Mouse (Mus musculus): ENCODE results near the gene Gpa33. TPM values are rescaled to one million over a fixed set of nuclear protein-coding genes. Genes with fewer than 3 reads are reported as not detected.

Gpa33 gene
- total and polyA plus RNA-seq, 2 experiments from 2014 or later = 0.07 to 0.65 TPM

GRCm38 (mm10) chr1:166164580-166164979, 34.5 kb downstream of the Gpa33 start:
- Histone ChIP-seq H3K4me1 (ENCODE audit: control insufficient read depth, insufficient read depth) (no peaks in the 10 kb centered on the region), H3K27ac (ENCODE audit: low read depth) (no peak overlapping the region), H3K9me3 (replicated peaks; ENCODE audit: control insufficient read depth, low read length) (no peaks in the 10 kb centered on the region), H3K27me3 (ENCODE audit: control insufficient read depth, insufficient read depth, low read length) (peaks cover 9% of the 10 kb centered on the region; the same call in 1 of the 2 replicates), H3K9ac (replicated peaks; ENCODE audit: low read depth, low read length) (no peak overlapping the region), H3K36me3 (replicated peaks; ENCODE audit: control insufficient read depth, insufficient read depth, low read length) (no peaks in the 10 kb centered on the region), H3K4me3 (ENCODE audit: low read depth, low read length) (no peak overlapping the region), H3K4me2 (ENCODE audit: low read depth, low read length) (no peak overlapping the region)
- ATAC-seq (ENCODE audit: insufficient read depth, low read depth) (no peak), DNase-seq (ENCODE audit: low spot score) (no peak)
- TF ChIP-seq CTCF (IDR thresholded peaks at IDR 0.05; ENCODE audit: low read depth) (no peak), EP300 (IDR thresholded peaks at IDR 0.05; ENCODE audit: low read depth) (no peak)
- WGBS = 86% methylated on average over 14 of the region's 14 CpGs

GRCm38 (mm10) chr1:166165159-166165558, 35.1 kb downstream of the Gpa33 start:
- H3K9ac ChIP-seq (replicated peaks; ENCODE audit: low read depth, low read length) = no peak overlapping the region
- H3K27ac ChIP-seq (ENCODE audit: low read depth) = no peak overlapping the region
- H3K9me3 ChIP-seq (replicated peaks; ENCODE audit: control insufficient read depth, low read length) = no peaks in the 10 kb centered on the region
- no peaks in the 10 kb centered on the region for H3K4me1 ChIP-seq (ENCODE audit: control insufficient read depth, insufficient read depth)
- TF ChIP-seq CTCF (IDR thresholded peaks at IDR 0.05; ENCODE audit: low read depth) = no peak
- no peak for TF ChIP-seq EP300 (IDR thresholded peaks at IDR 0.05; ENCODE audit: low read depth)
- H3K36me3 ChIP-seq (replicated peaks; ENCODE audit: control insufficient read depth, insufficient read depth, low read length) = no peaks in the 10 kb centered on the region
- peaks cover 9% of the 10 kb centered on the region; the same call in 1 of the 2 replicates for H3K27me3 ChIP-seq (ENCODE audit: control insufficient read depth, insufficient read depth, low read length)
- DNase-seq (ENCODE audit: low spot score) (no peak), ATAC-seq (ENCODE audit: insufficient read depth, low read depth) (no peak)
- WGBS = 90% methylated on average over 9 of the region's 9 CpGs
- no peak overlapping the region for H3K4me2 ChIP-seq (ENCODE audit: low read depth, low read length)
- H3K4me3 ChIP-seq (ENCODE audit: low read depth, low read length) = no peak overlapping the region

GRCm38 (mm10) chr1:166167405-166167804, 37.4 kb downstream of the Gpa33 start:
- no peak for TF ChIP-seq EP300 (IDR thresholded peaks at IDR 0.05; ENCODE audit: low read depth)
- no peak for TF ChIP-seq CTCF (IDR thresholded peaks at IDR 0.05; ENCODE audit: low read depth)
- 71% methylated on average over 4 of the region's 4 CpGs for WGBS
- no peak for ATAC-seq (ENCODE audit: insufficient read depth, low read depth)
- H3K9ac ChIP-seq (replicated peaks; ENCODE audit: low read depth, low read length) = no peak overlapping the region
- no peak overlapping the region for H3K27ac ChIP-seq (ENCODE audit: low read depth)
- 0 out of 2 replicates have a peak, but pooled peaks cover 3% of the 10 kb centered on the region for H3K27me3 ChIP-seq (ENCODE audit: control insufficient read depth, insufficient read depth, low read length)
- H3K36me3 ChIP-seq (replicated peaks; ENCODE audit: control insufficient read depth, insufficient read depth, low read length) = no peaks in the 10 kb centered on the region
- no peaks in the 10 kb centered on the region for H3K9me3 ChIP-seq (replicated peaks; ENCODE audit: control insufficient read depth, low read length)
- H3K4me1 ChIP-seq (ENCODE audit: control insufficient read depth, insufficient read depth) = no peaks in the 10 kb centered on the region
- H3K4me3 ChIP-seq (ENCODE audit: low read depth, low read length) = no peak overlapping the region
- no peak overlapping the region for H3K4me2 ChIP-seq (ENCODE audit: low read depth, low read length)
- DNase-seq (ENCODE audit: low spot score) = no peak

GRCm38 (mm10) chr1:166168017-166168416, 38.0 kb downstream of the Gpa33 start:
- no peak overlapping the region for H3K4me3 ChIP-seq (ENCODE audit: low read depth, low read length)
- H3K27me3 ChIP-seq (ENCODE audit: control insufficient read depth, insufficient read depth, low read length) = 0 out of 2 replicates have a peak, but pooled peaks cover 3% of the 10 kb centered on the region
- no peak overlapping the region for H3K27ac ChIP-seq (ENCODE audit: low read depth)
- DNase-seq (ENCODE audit: low spot score) = no peak
- WGBS = 87% methylated on average over 7 of the region's 7 CpGs
- no peaks in the 10 kb centered on the region for H3K36me3 ChIP-seq (replicated peaks; ENCODE audit: control insufficient read depth, insufficient read depth, low read length)
- H3K4me1 ChIP-seq (ENCODE audit: control insufficient read depth, insufficient read depth) = no peaks in the 10 kb centered on the region
- no peak for ATAC-seq (ENCODE audit: insufficient read depth, low read depth)
- H3K9ac ChIP-seq (replicated peaks; ENCODE audit: low read depth, low read length) = no peak overlapping the region
- TF ChIP-seq EP300 (IDR thresholded peaks at IDR 0.05; ENCODE audit: low read depth) (no peak), CTCF (IDR thresholded peaks at IDR 0.05; ENCODE audit: low read depth) (no peak)
- H3K4me2 ChIP-seq (ENCODE audit: low read depth, low read length) = no peak overlapping the region
- H3K9me3 ChIP-seq (replicated peaks; ENCODE audit: control insufficient read depth, low read length) = no peaks in the 10 kb centered on the region

GRCm38 (mm10) chr1:166169713-166170112, 39.7 kb downstream of the Gpa33 start:
- no peaks in the 10 kb centered on the region for H3K36me3 ChIP-seq (replicated peaks; ENCODE audit: control insufficient read depth, insufficient read depth, low read length)
- no peaks in the 10 kb centered on the region for H3K27me3 ChIP-seq (ENCODE audit: control insufficient read depth, insufficient read depth, low read length)
- no peak overlapping the region for H3K27ac ChIP-seq (ENCODE audit: low read depth)
- ATAC-seq (ENCODE audit: insufficient read depth, low read depth) = no peak
- H3K9ac ChIP-seq (replicated peaks; ENCODE audit: low read depth, low read length) = no peak overlapping the region
- 80% methylated on average over 7 of the region's 7 CpGs for WGBS
- no peak for DNase-seq (ENCODE audit: low spot score)
- no peak overlapping the region for H3K4me2 ChIP-seq (ENCODE audit: low read depth, low read length)
- no peak for TF ChIP-seq EP300 (IDR thresholded peaks at IDR 0.05; ENCODE audit: low read depth)
- no peak for TF ChIP-seq CTCF (IDR thresholded peaks at IDR 0.05; ENCODE audit: low read depth)
- no peaks in the 10 kb centered on the region for H3K4me1 ChIP-seq (ENCODE audit: control insufficient read depth, insufficient read depth)
- no peak overlapping the region for H3K4me3 ChIP-seq (ENCODE audit: low read depth, low read length)
- H3K9me3 ChIP-seq (replicated peaks; ENCODE audit: control insufficient read depth, low read length) = no peaks in the 10 kb centered on the region

GRCm38 (mm10) chr1:166170852-166171251, 40.8 kb downstream of the Gpa33 start:
- Histone ChIP-seq H3K9ac (replicated peaks; ENCODE audit: low read depth, low read length) (no peak overlapping the region), H3K4me2 (ENCODE audit: low read depth, low read length) (no peak overlapping the region), H3K36me3 (replicated peaks; ENCODE audit: control insufficient read depth, insufficient read depth, low read length) (no peaks in the 10 kb centered on the region), H3K4me1 (ENCODE audit: control insufficient read depth, insufficient read depth) (no peaks in the 10 kb centered on the region), H3K4me3 (ENCODE audit: low read depth, low read length) (no peak overlapping the region), H3K9me3 (replicated peaks; ENCODE audit: control insufficient read depth, low read length) (no peaks in the 10 kb centered on the region), H3K27me3 (ENCODE audit: control insufficient read depth, insufficient read depth, low read length) (no peaks in the 10 kb centered on the region), H3K27ac (ENCODE audit: low read depth) (no peak overlapping the region)
- WGBS = 87% methylated on average over 12 of the region's 12 CpGs
- TF ChIP-seq EP300 (IDR thresholded peaks at IDR 0.05; ENCODE audit: low read depth) (no peak), CTCF (IDR thresholded peaks at IDR 0.05; ENCODE audit: low read depth) (no peak)
- ATAC-seq (ENCODE audit: insufficient read depth, low read depth) (no peak), DNase-seq (ENCODE audit: low spot score) (no peak)
